Mouse (Mus musculus): ENCODE results near the gene Slc2a13. TPM values are rescaled to one million over a fixed set of nuclear protein-coding genes. Genes with fewer than 3 reads are reported as not detected.

Gene Slc2a13
- polyA plus RNA-seq, 1 experiment from 2014 or later = 2.0 TPM

GRCm38 (mm10) chr15:91502235-91502634 is 70.8 kb downstream of the Slc2a13 start:
- Histone ChIP-seq H3K9ac (ENCODE audit: low read length) (no peak overlapping the region), H3K4me3 (ENCODE audit: control insufficient read depth in 1 of 2, insufficient read depth in 1 of 2, low read depth in 1 of 2, low read length in 2 of 2) (no peak overlapping the region), H3K4me2 (ENCODE audit: low read length) (no peak overlapping the region), H3K27me3 (ENCODE audit: control insufficient read depth, insufficient read depth, low read length) (no peaks in the 10 kb centered on the region), H3K4me1 (ENCODE audit: control insufficient read depth in 2 of 2, insufficient read depth in 2 of 2, low read length in 2 of 2) (0 out of 4 replicates have a peak, but pooled peaks cover 0 to 6% of the 10 kb centered on the region in 2 experiments), H3K9me3 (ENCODE audit: control insufficient read depth, low read length) (no peaks in the 10 kb centered on the region), H3K36me3 (ENCODE audit: control insufficient read depth, insufficient read depth, low read length) (no peaks in the 10 kb centered on the region), H3K27ac (replicated peaks in 1 of 2; ENCODE audit: control insufficient read depth in 1 of 2, insufficient read depth in 1 of 2, low read depth in 2 of 2, low read length in 2 of 2) (no peak overlapping the region)
- 63% methylated on average over 9 of the region's 9 CpGs for WGBS
- ATAC-seq (ENCODE audit: insufficient number of reproducible peaks, insufficient read depth, low FRiP score, low read depth) = no peak

GRCm38 (mm10) chr15:91495014-91495413 is 78.0 kb downstream of the Slc2a13 start:
- no peak for ATAC-seq (ENCODE audit: insufficient number of reproducible peaks, insufficient read depth, low FRiP score, low read depth)
- H3K4me3 ChIP-seq (ENCODE audit: control insufficient read depth in 1 of 2, insufficient read depth in 1 of 2, low read depth in 1 of 2, low read length in 2 of 2) = no peak overlapping the region
- no peaks in the 10 kb centered on the region for H3K27me3 ChIP-seq (ENCODE audit: control insufficient read depth, insufficient read depth, low read length)
- no peaks in the 10 kb centered on the region for H3K9me3 ChIP-seq (ENCODE audit: control insufficient read depth, low read length)
- 0 out of 4 replicates have a peak, but pooled peaks cover 0 to 6% of the 10 kb centered on the region in 2 experiments for H3K4me1 ChIP-seq (ENCODE audit: control insufficient read depth in 2 of 2, insufficient read depth in 2 of 2, low read length in 2 of 2)
- 74% methylated on average over 4 of the region's 4 CpGs for WGBS
- H3K4me2 ChIP-seq (ENCODE audit: low read length) = no peak overlapping the region
- no peaks in the 10 kb centered on the region for H3K36me3 ChIP-seq (ENCODE audit: control insufficient read depth, insufficient read depth, low read length)
- H3K27ac ChIP-seq (replicated peaks in 1 of 2; ENCODE audit: control insufficient read depth in 1 of 2, insufficient read depth in 1 of 2, low read depth in 2 of 2, low read length in 2 of 2) = no peak overlapping the region
- no peak overlapping the region for H3K9ac ChIP-seq (ENCODE audit: low read length)

GRCm38 (mm10) chr15:91479924-91480615 is 93.0 kb downstream of the Slc2a13 start:
- no peak overlapping the region for H3K4me3 ChIP-seq (ENCODE audit: control insufficient read depth in 1 of 2, insufficient read depth in 1 of 2, low read depth in 1 of 2, low read length in 2 of 2)
- H3K27ac ChIP-seq (replicated peaks in 1 of 2; ENCODE audit: control insufficient read depth in 1 of 2, insufficient read depth in 1 of 2, low read depth in 2 of 2, low read length in 2 of 2) = no peak overlapping the region
- no peak for ATAC-seq (ENCODE audit: insufficient number of reproducible peaks, insufficient read depth, low FRiP score, low read depth)
- no peaks in the 10 kb centered on the region for H3K27me3 ChIP-seq (ENCODE audit: control insufficient read depth, insufficient read depth, low read length)
- 87% methylated on average over 14 of the region's 14 CpGs for WGBS
- no peaks in the 10 kb centered on the region for H3K4me1 ChIP-seq (ENCODE audit: control insufficient read depth in 2 of 2, insufficient read depth in 2 of 2, low read length in 2 of 2)
- no peaks in the 10 kb centered on the region for H3K36me3 ChIP-seq (ENCODE audit: control insufficient read depth, insufficient read depth, low read length)
- no peak overlapping the region for H3K9ac ChIP-seq (ENCODE audit: low read length)
- H3K4me2 ChIP-seq (ENCODE audit: low read length) = no peak overlapping the region
- peaks cover 11% of the 10 kb centered on the region for H3K9me3 ChIP-seq (ENCODE audit: control insufficient read depth, low read length)

GRCm38 (mm10) chr15:91477766-91478165 is 95.3 kb downstream of the Slc2a13 start:
- H3K27me3 ChIP-seq (ENCODE audit: control insufficient read depth, insufficient read depth, low read length) = no peaks in the 10 kb centered on the region
- no peak overlapping the region for H3K9ac ChIP-seq (ENCODE audit: low read length)
- H3K9me3 ChIP-seq (ENCODE audit: control insufficient read depth, low read length) = peaks cover 10% of the 10 kb centered on the region; the same call in 1 of the 2 replicates
- no peak overlapping the region for H3K27ac ChIP-seq (replicated peaks in 1 of 2; ENCODE audit: control insufficient read depth in 1 of 2, insufficient read depth in 1 of 2, low read depth in 2 of 2, low read length in 2 of 2)
- no peaks in the 10 kb centered on the region for H3K36me3 ChIP-seq (ENCODE audit: control insufficient read depth, insufficient read depth, low read length)
- H3K4me3 ChIP-seq (ENCODE audit: control insufficient read depth in 1 of 2, insufficient read depth in 1 of 2, low read depth in 1 of 2, low read length in 2 of 2) = no peak overlapping the region
- WGBS = 32% methylated on average over 5 of the region's 5 CpGs
- no peaks in the 10 kb centered on the region for H3K4me1 ChIP-seq (ENCODE audit: control insufficient read depth in 2 of 2, insufficient read depth in 2 of 2, low read length in 2 of 2)
- H3K4me2 ChIP-seq (ENCODE audit: low read length) = no peak overlapping the region
- ATAC-seq (ENCODE audit: insufficient number of reproducible peaks, insufficient read depth, low FRiP score, low read depth) = no peak

- Histone ChIP-seq H3K27ac (replicated peaks in 1 of 2; ENCODE audit: control insufficient read depth in 1 of 2, insufficient read depth in 1 of 2, low read depth in 2 of 2, low read length in 2 of 2) (no peak overlapping the region), H3K4me3 (ENCODE audit: control insufficient read depth in 1 of 2, insufficient read depth in 1 of 2, low read depth in 1 of 2, low read length in 2 of 2) (no peak overlapping the region), H3K9me3 (ENCODE audit: control insufficient read depth, low read length) (peaks cover 6% of the 10 kb centered on the region; the same call in 1 of the 2 replicates), H3K4me2 (ENCODE audit: low read length) (no peak overlapping the region), H3K36me3 (ENCODE audit: control insufficient read depth, insufficient read depth, low read length) (no peaks in the 10 kb centered on the region), H3K4me1 (ENCODE audit: control insufficient read depth in 2 of 2, insufficient read depth in 2 of 2, low read length in 2 of 2) (no peaks in the 10 kb centered on the region), H3K9ac (ENCODE audit: low read length) (no peak overlapping the region), H3K27me3 (ENCODE audit: control insufficient read depth, insufficient read depth, low read length) (no peaks in the 10 kb centered on the region)
- no peak for ATAC-seq (ENCODE audit: insufficient number of reproducible peaks, insufficient read depth, low FRiP score, low read depth)
- 71% methylated on average over 2 of the region's 2 CpGs for WGBS
Measured at GRCm38 (mm10) chr15:91473690-91474409, 99.2 kb downstream of the Slc2a13 start.

GRCm38 (mm10) chr15:91465331-91465730 is 107.7 kb downstream of the Slc2a13 start:
- no peaks in the 10 kb centered on the region for H3K36me3 ChIP-seq (ENCODE audit: control insufficient read depth, insufficient read depth, low read length)
- no peak overlapping the region for H3K9ac ChIP-seq (ENCODE audit: low read length)
- H3K4me1 ChIP-seq (ENCODE audit: control insufficient read depth in 2 of 2, insufficient read depth in 2 of 2, low read length in 2 of 2) = peaks cover 0 to 4% of the 10 kb centered on the region in 2 experiments; a peak in 1 of 4 replicates
- H3K4me3 ChIP-seq (ENCODE audit: control insufficient read depth in 1 of 2, insufficient read depth in 1 of 2, low read depth in 1 of 2, low read length in 2 of 2) = no peak overlapping the region
- no peaks in the 10 kb centered on the region for H3K27me3 ChIP-seq (ENCODE audit: control insufficient read depth, insufficient read depth, low read length)
- H3K27ac ChIP-seq (replicated peaks in 1 of 2; ENCODE audit: control insufficient read depth in 1 of 2, insufficient read depth in 1 of 2, low read depth in 2 of 2, low read length in 2 of 2) = no peak overlapping the region
- ATAC-seq (ENCODE audit: insufficient number of reproducible peaks, insufficient read depth, low FRiP score, low read depth) = no peak
- WGBS = 66% methylated on average over 3 of the region's 3 CpGs
- no peaks in the 10 kb centered on the region for H3K9me3 ChIP-seq (ENCODE audit: control insufficient read depth, low read length)
- H3K4me2 ChIP-seq (ENCODE audit: low read length) = no peak overlapping the region

- no peak overlapping the region for H3K9ac ChIP-seq (ENCODE audit: low read length)
- ATAC-seq (ENCODE audit: insufficient number of reproducible peaks, insufficient read depth, low FRiP score, low read depth) = no peak
- 76% methylated on average over 10 of the region's 10 CpGs for WGBS
- H3K4me1 ChIP-seq (ENCODE audit: control insufficient read depth in 2 of 2, insufficient read depth in 2 of 2, low read length in 2 of 2) = peaks cover 0 to 4% of the 10 kb centered on the region in 2 experiments; a peak in 1 of 4 replicates
- H3K4me3 ChIP-seq (ENCODE audit: control insufficient read depth in 1 of 2, insufficient read depth in 1 of 2, low read depth in 1 of 2, low read length in 2 of 2) = no peak overlapping the region
- no peaks in the 10 kb centered on the region for H3K27me3 ChIP-seq (ENCODE audit: control insufficient read depth, insufficient read depth, low read length)
- no peaks in the 10 kb centered on the region for H3K9me3 ChIP-seq (ENCODE audit: control insufficient read depth, low read length)
- no peak overlapping the region for H3K4me2 ChIP-seq (ENCODE audit: low read length)
- H3K36me3 ChIP-seq (ENCODE audit: control insufficient read depth, insufficient read depth, low read length) = no peaks in the 10 kb centered on the region
- H3K27ac ChIP-seq (replicated peaks in 1 of 2; ENCODE audit: control insufficient read depth in 1 of 2, insufficient read depth in 1 of 2, low read depth in 2 of 2, low read length in 2 of 2) = no peak overlapping the region
Measured at GRCm38 (mm10) chr15:91463857-91464435, 109.1 kb downstream of the Slc2a13 start.
